In the genomic region with DNA sequence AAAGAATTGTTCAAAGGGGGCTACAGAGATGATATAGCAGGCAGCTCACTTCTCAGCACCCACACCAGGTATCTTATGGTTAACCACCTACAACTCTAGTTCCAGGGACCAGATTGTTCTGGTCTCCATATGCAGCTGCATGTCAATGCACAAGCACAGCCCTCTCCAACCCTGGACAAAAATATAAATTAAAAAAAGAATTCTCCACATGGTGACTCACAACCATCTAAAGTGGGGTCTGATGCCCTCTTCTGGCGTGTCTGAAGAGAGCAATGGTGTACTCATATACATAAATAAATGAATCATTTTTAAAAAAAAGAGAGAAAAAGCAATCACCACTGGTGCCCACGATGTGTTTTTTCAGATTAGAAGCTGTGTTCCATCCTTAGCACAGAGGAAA, we compare ENCODE assay signal across 19 mouse cellular contexts. TPM values are rescaled to one million over a fixed set of nuclear protein-coding genes. Genes with fewer than 3 reads are reported as not detected.
DNase-seq lines count a peak whose midpoint lies in the region; ATAC-seq and TF ChIP-seq lines count a peak whose summit lies in the region.
"Had no signal": no experiment of that assay in that cellular context is flagged by ENCODE, and none has a peak within 500 bp of the region (broad histone marks: within the 10 kb centered on the region; RNA-seq: fewer than 3 reads in every experiment).

No protein-coding gene starts in this region.

- peak; percentile 65 for ATAC-seq in frontal cortex, adult (ENCODE audit: low TSS enrichment)
- ATAC-seq in intestine, postnatal 0 days: no peak
- no peak for ATAC-seq in intestine, embryonic 16.5 days
- no peak for ATAC-seq in midbrain, postnatal 0 days (ENCODE audit: low FRiP score)
- no peak for ATAC-seq in midbrain, embryonic 11.5 days (ENCODE audit: low FRiP score)
- ATAC-seq: midbrain, embryonic 16.5 days had no signal

- no peaks in the 10 kb centered on the region for H3K9me3 ChIP-seq in intestine, postnatal 0 days (ENCODE audit: control insufficient read depth)
- H3K9me3 ChIP-seq in intestine, embryonic 16.5 days (ENCODE audit: control insufficient read depth, low read length): no peaks in the 10 kb centered on the region
- H3K9me3 ChIP-seq in midbrain, postnatal 0 days (ENCODE audit: low read length): no peaks in the 10 kb centered on the region
- no peaks in the 10 kb centered on the region for H3K9me3 ChIP-seq in midbrain, embryonic 11.5 days (ENCODE audit: control insufficient read depth, low read length)
- H3K9me3 ChIP-seq: embryonic facial prominence, embryonic 15.5 days; hindbrain, embryonic 13.5 days; neural tube, embryonic 12.5 days had no signal

- no peaks in the 10 kb centered on the region for H3K27me3 ChIP-seq in intestine, postnatal 0 days (replicated peaks; ENCODE audit: control insufficient read depth, insufficient read depth, low read length)
- H3K27me3 ChIP-seq in intestine, embryonic 16.5 days (replicated peaks; ENCODE audit: control insufficient read depth, insufficient read depth, low read length): no peaks in the 10 kb centered on the region
- no peaks in the 10 kb centered on the region for H3K27me3 ChIP-seq in midbrain, postnatal 0 days (ENCODE audit: insufficient read depth, low read length)
- H3K27me3 ChIP-seq in midbrain, embryonic 11.5 days (ENCODE audit: control insufficient read depth, insufficient read depth, low read length): no peaks in the 10 kb centered on the region
- H3K27me3 ChIP-seq in splenic B cell, adult 2 months (ENCODE audit: control insufficient read depth, insufficient read depth, low read length, poor library complexity, severe bottlenecking): no peaks in the 10 kb centered on the region
- H3K27me3 ChIP-seq: embryonic facial prominence, embryonic 15.5 days; heart, embryonic 12.5 days; hindbrain, embryonic 13.5 days; neural tube, embryonic 12.5 days had no signal

- peak; percentile 25 for TF ChIP-seq CTCF in intestine, postnatal 0 days (IDR thresholded peaks at IDR 0.05; ENCODE audit: low read depth)
- 0 out of 2 replicates have a peak, but pooled peaks have one; percentile 35 for TF ChIP-seq CTCF in midbrain, postnatal 0 days (IDR thresholded peaks at IDR 0.05)

- DNase-seq in frontal cortex, postnatal 10 days (ENCODE audit: low spot score in 2 of 2): no peak
- no peak for DNase-seq in midbrain, postnatal 0 days (ENCODE audit: low spot score)
- DNase-seq in midbrain, embryonic 11.5 days (ENCODE audit: low spot score, missing footprints): no peak
- DNase-seq in splenic B cell, adult 2 months (ENCODE audit: low read depth, low spot score): peak; percentile 7
- DNase-seq in thymus, postnatal 4 days: no peak
- DNase-seq: adrenal gland, postnatal 10 days; cerebellum, adult 9-11 months; gastrocnemius, postnatal 14 days; kidney, adult 11 months; kidney, postnatal 25 days; lung, adult 2 months had no signal

- peaks cover 6% of the 10 kb centered on the region; the same call in 1 of the 2 replicates for H3K36me3 ChIP-seq in intestine, postnatal 0 days (ENCODE audit: control insufficient read depth, insufficient read depth)
- 0 out of 2 replicates have a peak, but pooled peaks cover 6% of the 10 kb centered on the region for H3K36me3 ChIP-seq in intestine, embryonic 16.5 days (ENCODE audit: control insufficient read depth, insufficient read depth, low read length)
- H3K36me3 ChIP-seq in midbrain, postnatal 0 days (ENCODE audit: insufficient read depth, low read length): peaks cover 10% of the 10 kb centered on the region
- peaks cover 9% of the 10 kb centered on the region; the same call in 1 of the 2 replicates for H3K36me3 ChIP-seq in midbrain, embryonic 11.5 days (ENCODE audit: control insufficient read depth, insufficient read depth, low read length)
- peaks cover 12% of the 10 kb centered on the region for H3K36me3 ChIP-seq in splenic B cell, adult 2 months (ENCODE audit: control insufficient read depth, insufficient read depth, low read length, poor library complexity, severe bottlenecking)

- 83% methylated on average over 2 of the region's 2 CpGs for WGBS in intestine, postnatal 0 days
- 74% methylated on average over 2 of the region's 2 CpGs for WGBS in intestine, embryonic 16.5 days
- 92% methylated on average over 2 of the region's 2 CpGs for WGBS in midbrain, postnatal 0 days
- 89% methylated on average over 2 of the region's 2 CpGs for WGBS in midbrain, embryonic 11.5 days

- no peak overlapping the region for H3K4me2 ChIP-seq in intestine, postnatal 0 days (replicated peaks; ENCODE audit: low read depth)
- H3K4me2 ChIP-seq in intestine, embryonic 16.5 days (ENCODE audit: low read depth, low read length): no peak overlapping the region
- H3K4me2 ChIP-seq in midbrain, postnatal 0 days (ENCODE audit: low read depth, low read length, poor library complexity, severe bottlenecking): no peak overlapping the region
- no peak overlapping the region for H3K4me2 ChIP-seq in midbrain, embryonic 11.5 days
- H3K4me2 ChIP-seq: embryonic facial prominence, embryonic 15.5 days; heart, embryonic 12.5 days; hindbrain, embryonic 13.5 days; neural tube, embryonic 12.5 days had no signal

- H3K4me1 ChIP-seq in intestine, postnatal 0 days (replicated peaks; ENCODE audit: control insufficient read depth, insufficient read depth, low read length): no peaks in the 10 kb centered on the region
- peaks cover 2% of the 10 kb centered on the region; the same call in 1 of the 2 replicates for H3K4me1 ChIP-seq in intestine, embryonic 16.5 days (ENCODE audit: control insufficient read depth, insufficient read depth, low read length)
- H3K4me1 ChIP-seq in midbrain, postnatal 0 days (ENCODE audit: insufficient read depth, low read length): no peaks in the 10 kb centered on the region
- H3K4me1 ChIP-seq in midbrain, embryonic 11.5 days (ENCODE audit: control insufficient read depth, insufficient read depth, low read length): no peaks in the 10 kb centered on the region
- H3K4me1 ChIP-seq: embryonic facial prominence, embryonic 15.5 days; heart, embryonic 12.5 days; hindbrain, embryonic 13.5 days; neural tube, embryonic 12.5 days had no signal

- no peak overlapping the region for H3K4me3 ChIP-seq in intestine, postnatal 0 days (ENCODE audit: low read depth, low read length)
- H3K4me3 ChIP-seq in intestine, embryonic 16.5 days (ENCODE audit: low read length): no peak overlapping the region
- H3K4me3 ChIP-seq in midbrain, postnatal 0 days (ENCODE audit: low read depth, low read length): no peak overlapping the region
- H3K4me3 ChIP-seq in midbrain, embryonic 11.5 days (ENCODE audit: low read depth, low read length): no peak overlapping the region
- H3K4me3 ChIP-seq: embryonic facial prominence, embryonic 15.5 days; heart, embryonic 12.5 days; hindbrain, embryonic 13.5 days; neural tube, embryonic 12.5 days had no signal

- no peak overlapping the region for H3K9ac ChIP-seq in intestine, postnatal 0 days (ENCODE audit: low read depth, low read length)
- H3K9ac ChIP-seq in intestine, embryonic 16.5 days (ENCODE audit: low read depth, low read length): no peak overlapping the region
- H3K9ac ChIP-seq in midbrain, postnatal 0 days (replicated peaks; ENCODE audit: low read length, poor library complexity, severe bottlenecking): no peak overlapping the region
- no peak overlapping the region for H3K9ac ChIP-seq in midbrain, embryonic 11.5 days (ENCODE audit: low read length)
- H3K9ac ChIP-seq: embryonic facial prominence, embryonic 15.5 days; heart, embryonic 12.5 days; hindbrain, embryonic 13.5 days; neural tube, embryonic 12.5 days had no signal

- no peak overlapping the region for H3K27ac ChIP-seq in intestine, postnatal 0 days (ENCODE audit: low read depth, low read length)
- H3K27ac ChIP-seq in intestine, embryonic 16.5 days (ENCODE audit: low read length): no peak overlapping the region
- no peak overlapping the region for H3K27ac ChIP-seq in midbrain, postnatal 0 days (ENCODE audit: low read depth, low read length)
- H3K27ac ChIP-seq in midbrain, embryonic 11.5 days (ENCODE audit: low read depth, low read length): no peak overlapping the region
- H3K27ac ChIP-seq: embryonic facial prominence, embryonic 15.5 days; hindbrain, embryonic 13.5 days; neural tube, embryonic 12.5 days had no signal

RNA-seq across cellular contexts. Expression of gene Gm4707, which starts 15.0 kb away (rescaled TPM):
- polyA plus RNA-seq in intestine, postnatal 0 days (2015; fragmentation: Nextera tagmentation; extraction: Ambion mirVana): 0.40 and 0.54 TPM in 2 replicates
- 1.2 and 1.8 TPM in 2 replicates for polyA plus RNA-seq in intestine, embryonic 16.5 days (2015; fragmentation: Nextera tagmentation; extraction: Ambion mirVana)
- 9.1 and 40.7 TPM in 2 replicates for total RNA-seq in midbrain, postnatal 0 days (2014; rRNA removed)
- 1.2 and 2.4 TPM in 2 replicates for polyA plus RNA-seq in midbrain, postnatal 0 days (2015; fragmentation: Nextera tagmentation; extraction: Ambion mirVana)
- polyA plus RNA-seq in midbrain, embryonic 11.5 days (2014; fragmentation: Nextera tagmentation; extraction: Ambion mirVana): 1.5 and 2.0 TPM in 2 replicates

RNA-seq across cellular contexts. Expression of gene Smchd1, which starts 30.4 kb away (rescaled TPM):
- 25.6 and 26.6 TPM in 2 replicates for polyA plus RNA-seq in intestine, postnatal 0 days (2015; fragmentation: Nextera tagmentation; extraction: Ambion mirVana)
- polyA plus RNA-seq in intestine, embryonic 16.5 days (2015; fragmentation: Nextera tagmentation; extraction: Ambion mirVana): 30.5 and 35.0 TPM in 2 replicates
- total RNA-seq in midbrain, postnatal 0 days (2014; rRNA removed): 40.2 and 58.7 TPM in 2 replicates
- polyA plus RNA-seq in midbrain, postnatal 0 days (2015; fragmentation: Nextera tagmentation; extraction: Ambion mirVana): 30.2 and 33.4 TPM in 2 replicates
- 71.0 and 76.1 TPM in 2 replicates for polyA plus RNA-seq in midbrain, embryonic 11.5 days (2014; fragmentation: Nextera tagmentation; extraction: Ambion mirVana)
